Mouse (Mus musculus) Patski (cell line): ENCODE measurements around the gene Thada. TPM values are rescaled to one million over a fixed set of nuclear protein-coding genes. Genes with fewer than 3 reads are reported as not detected.

ENCODE experiments used
- ATAC-seq: fragments of 100-300 bp; one replicate; pipeline ENCODE4 v1.8.0; 2021
- CTCF ChIA-PET: fragments of 350-600 bp; sonication (Branson Sonifier 250); formaldehyde crosslinking; loops from one replicate; lab custom pipeline; 2022; ENCODE audit warnings: inconsistent platforms; lab: Charles Lee
- POLR2A ChIA-PET: fragments of 350-600 bp; sonication (Branson Sonifier 250); formaldehyde crosslinking; loops from one replicate; lab custom pipeline; 2022; ENCODE audit warnings: antibody characterized with exemption, inconsistent platforms; lab: Charles Lee
- DNase-seq: peaks from one replicate; pipeline ENCODE4 v3.0.0-alpha.2; 2011; ENCODE audit warnings: low read depth, low spot score
- H3K27me3 ChIP-seq: fragments of 371-371 bp; one replicate; pipeline ENCODE4 v1.5.1; 2021
- CTCF ChIP-seq: fragments of 100-300 bp; IDR thresholded peaks from one replicate; pipeline ENCODE4 v1.5.1; 2021
- in situ Hi-C: fragments of 300-500 bp; cut with MboI; formaldehyde crosslinking; loops from 3 replicates; pipeline ENCODE4 v1.11.1; 2018; ENCODE audit warnings: low pct_unique_long_range_greater_than_20kb, mixed read lengths
- polyA plus RNA-seq: library from polyadenylated mRNA; unstranded; gene quantifications from one replicate; pipeline ENCODE4 v1.2.3, GENCODE M21; 2021

The Thada gene
- polyA plus RNA-seq, 1 experiment from 2014 or later, result 16.3 TPM

GRCm38 (mm10) chr17:84146458-84147182 is 319.4 kb downstream of the Thada start:
- no peaks in the 10 kb centered on the region for H3K27me3 ChIP-seq
- DNase-seq (no peak), ATAC-seq (peak; percentile 2)
- in situ Hi-C loops, result no loop called here
- ChIA-PET POLR2A (interaction anchor here (1.2 to 4.5 kb wide), 4 partner anchors 33 to 41 kb away, joined by 3 to 14 read pairs (median 6); partner anchors contain the start of gene Zfp36l2), CTCF (interaction anchor here (5.3 kb wide), 1 partner anchor 31 kb away, joined by 24 read pairs; no protein-coding TSS in a partner anchor)
- no peak for TF ChIP-seq CTCF

- no peak for DNase-seq
- no peak for ATAC-seq
- CTCF ChIA-PET, result interaction anchor here (0.9 to 5.3 kb wide), 2 partner anchors 30 to 117 kb away, joined by 4 to 24 read pairs; no protein-coding TSS in a partner anchor
- no peak for TF ChIP-seq CTCF
- in situ Hi-C loops, result no loop called here
- POLR2A ChIA-PET, result interaction anchor here (1.2 to 4.5 kb wide), 3 partner anchors 37 to 42 kb away, joined by 3 to 14 read pairs (median 5); partner anchors contain the start of gene Zfp36l2
- H3K27me3 ChIP-seq, result no peaks in the 10 kb centered on the region
Observed at GRCm38 (mm10) chr17:84145826-84146287, 320.1 kb downstream of the Thada start.

- ATAC-seq (no peak), DNase-seq (no peak)
- no peaks in the 10 kb centered on the region for H3K27me3 ChIP-seq
- TF ChIP-seq CTCF, result no peak
- in situ Hi-C loops, result no loop called here
- ChIA-PET CTCF (interaction anchor here (0.9 to 5.3 kb wide), 2 partner anchors 29 to 116 kb away, joined by 4 to 24 read pairs; no protein-coding TSS in a partner anchor), POLR2A (interaction anchor here (1.4 kb wide), 1 partner anchor 43 kb away, joined by 3 read pairs; the partner anchor contains the start of gene Zfp36l2)
Observed at GRCm38 (mm10) chr17:84144762-84145599, 321.0 kb downstream of the Thada start.

- in situ Hi-C loops, result no loop called here
- ATAC-seq, result no peak
- no peak for DNase-seq
- no peak for TF ChIP-seq CTCF
- no peaks in the 10 kb centered on the region for H3K27me3 ChIP-seq
- ChIA-PET CTCF (no interaction called here), POLR2A (no interaction called here)
Observed at GRCm38 (mm10) chr17:84144130-84144529, 321.9 kb downstream of the Thada start.

- no peak for TF ChIP-seq CTCF
- ChIA-PET CTCF (no interaction called here), POLR2A (no interaction called here)
- no peak for DNase-seq
- no peak for ATAC-seq
- in situ Hi-C loops, result no loop called here
- H3K27me3 ChIP-seq, result no peaks in the 10 kb centered on the region
Observed at GRCm38 (mm10) chr17:84143219-84143844, 322.7 kb downstream of the Thada start.

GRCm38 (mm10) chr17:84141691-84142090 is 324.3 kb downstream of the Thada start:
- H3K27me3 ChIP-seq, result no peaks in the 10 kb centered on the region
- POLR2A ChIA-PET, result interaction anchor here (1.3 kb wide), 1 partner anchor 24 kb away, joined by 4 read pairs; no protein-coding TSS in a partner anchor
- no peak for ATAC-seq
- DNase-seq, result no peak
- in situ Hi-C loops, result no loop called here
- TF ChIP-seq CTCF, result no peak
- CTCF ChIA-PET, result interaction anchor here (1.7 kb wide), 1 partner anchor 28 kb away, joined by 5 read pairs; no protein-coding TSS in a partner anchor

- no peaks in the 10 kb centered on the region for H3K27me3 ChIP-seq
- ChIA-PET POLR2A (interaction anchor here (1.3 kb wide), 1 partner anchor 23 kb away, joined by 4 read pairs; no protein-coding TSS in a partner anchor), CTCF (interaction anchor here (1.7 kb wide), 1 partner anchor 27 kb away, joined by 5 read pairs; no protein-coding TSS in a partner anchor)
- DNase-seq, result no peak
- TF ChIP-seq CTCF, result no peak
- no peak for ATAC-seq
- in situ Hi-C loops, result no loop called here
Observed at GRCm38 (mm10) chr17:84140822-84141507, 325.0 kb downstream of the Thada start.

Other genes starting within 250 kb of the Thada start
- gene Plekhh2, start 45.7 kb upstream of the Thada start, polyA plus RNA-seq, result 32.0 TPM
- gene Dync2li1, start 160.3 kb upstream of the Thada start, polyA plus RNA-seq, result 173 TPM
- 0.03 TPM for gene Abcg8, start 210.1 kb upstream of the Thada start, polyA plus RNA-seq
- gene Abcg5, start 216.8 kb upstream of the Thada start, polyA plus RNA-seq, result not detected